Mouse (Mus musculus) left cerebral cortex, adult 9 months (tissue): ENCODE measurements at regions not wholly inside any gene's neighbourhood (a gene's known extent, or its start where the extent isn't known, plus 50 kb on each side); places are given as distances from the start of the nearest gene placed in this dataset.
"Not testable (repeated sequence)": the region's sequence is repeated elsewhere in the genome, so short reads cannot be mapped to it uniquely, and the experiment has no call there.

ENCODE experiments used
- DNase-seq, 2 experiments: peaks; one replicate each; pipeline ENCODE4 v3.0.0; 2022; ENCODE audit warnings: low spot score in 2 of 2

- no peak for DNase-seq
Observed at GRCm38 (mm10) chr1:113932492-113932891, 1752.1 kb upstream of the Cntnap5a start.

DNA sequence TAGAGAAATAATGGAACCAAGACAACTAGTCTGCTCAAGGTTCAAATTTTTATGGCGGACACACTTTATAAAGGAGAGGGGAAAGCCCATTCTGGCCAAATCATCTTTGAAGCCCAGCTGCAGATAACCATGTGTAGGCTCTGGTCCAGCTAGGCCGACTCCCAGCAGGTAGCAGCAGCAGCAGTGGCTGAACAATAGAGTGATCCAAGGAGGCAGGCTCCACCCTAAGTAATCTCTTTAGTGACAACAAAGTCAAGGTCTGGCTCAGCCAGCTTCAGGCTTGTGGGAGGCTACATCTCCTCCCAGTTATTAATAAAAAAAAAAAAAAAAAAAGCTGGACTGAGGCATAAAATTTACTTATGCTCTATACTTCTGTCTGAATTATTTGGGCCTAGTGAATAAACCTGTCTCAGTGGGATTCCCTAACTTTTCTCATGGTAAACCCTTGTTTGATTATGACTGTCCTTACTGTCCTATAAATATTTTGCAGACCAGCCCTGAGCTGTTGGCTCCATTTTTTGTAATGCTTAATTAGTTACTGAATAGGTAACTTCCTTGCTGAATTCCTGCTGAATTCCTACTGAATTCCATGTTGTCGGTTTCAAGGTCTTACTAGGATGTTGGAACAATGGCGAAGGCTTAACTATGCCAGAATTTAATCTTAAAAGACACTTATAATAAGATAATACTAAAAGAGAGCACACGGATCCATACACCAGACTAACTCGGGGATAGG, 1726.4 kb upstream of the Cntnap5a start:
- DNase-seq: no peak

DNA sequence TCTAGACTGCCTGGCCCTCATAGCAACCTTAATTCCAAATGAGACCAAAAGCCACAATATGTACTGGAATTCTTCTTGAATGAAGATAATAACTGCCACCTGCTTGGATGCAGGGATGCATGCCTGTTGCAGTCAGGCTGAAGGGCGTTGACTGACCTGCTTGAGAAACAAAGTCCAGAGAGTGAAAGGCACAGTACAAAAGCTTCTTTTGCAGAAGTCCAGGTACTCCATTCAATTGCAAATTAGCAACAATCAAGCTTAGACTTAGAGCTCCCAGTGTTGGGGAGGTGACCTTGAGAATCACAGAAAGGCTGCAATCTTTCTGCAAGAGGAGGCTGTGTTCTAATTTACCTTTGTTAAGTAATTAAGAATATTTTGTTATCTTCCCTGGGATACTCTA, 1725.3 kb upstream of the Cntnap5a start:
- not testable (repeated sequence) for DNase-seq

GRCm38 (mm10) chr1:113963931-113964330, 1720.6 kb upstream of the Cntnap5a start:
- DNase-seq: not testable (repeated sequence)

DNA sequence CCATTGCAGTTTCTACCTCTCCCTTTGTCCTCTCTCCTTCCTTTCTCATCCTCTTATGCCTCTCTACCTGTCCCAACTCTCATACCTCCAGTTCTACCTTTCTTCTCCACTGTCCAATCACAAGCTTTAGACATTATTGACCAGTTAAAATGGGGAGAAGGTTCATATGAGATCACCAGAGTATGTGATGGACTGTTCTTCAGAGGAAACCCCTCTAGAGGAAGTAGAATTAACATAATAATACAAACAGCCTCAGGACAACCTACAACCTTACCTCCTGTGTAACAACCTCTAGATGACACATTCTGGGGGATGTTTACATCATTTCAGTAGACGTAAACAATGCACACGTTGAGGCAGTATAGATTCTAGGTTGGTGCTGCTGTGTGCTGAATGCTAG, 1720.1 kb upstream of the Cntnap5a start:
- no peak for DNase-seq

DNA sequence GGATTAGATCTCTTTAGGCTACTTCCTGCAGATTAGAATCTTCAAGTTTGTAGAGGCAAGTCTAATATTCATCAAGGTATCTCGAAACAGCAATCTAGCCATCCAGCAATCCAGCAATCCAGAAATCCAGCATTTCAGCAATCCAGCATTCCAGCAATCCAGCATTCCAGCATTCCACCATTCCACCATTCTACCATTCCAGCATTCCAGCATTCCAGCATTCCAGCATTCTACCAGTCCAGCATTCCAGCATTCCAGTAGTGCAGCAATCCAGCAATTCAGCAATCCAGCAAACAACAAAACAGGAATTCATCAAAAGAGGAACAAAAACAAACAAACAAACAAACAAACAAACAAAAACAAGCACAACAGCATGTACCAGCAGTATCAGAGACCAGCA, 1713.9 kb upstream of the Cntnap5a start:
- no peak for DNase-seq

DNA sequence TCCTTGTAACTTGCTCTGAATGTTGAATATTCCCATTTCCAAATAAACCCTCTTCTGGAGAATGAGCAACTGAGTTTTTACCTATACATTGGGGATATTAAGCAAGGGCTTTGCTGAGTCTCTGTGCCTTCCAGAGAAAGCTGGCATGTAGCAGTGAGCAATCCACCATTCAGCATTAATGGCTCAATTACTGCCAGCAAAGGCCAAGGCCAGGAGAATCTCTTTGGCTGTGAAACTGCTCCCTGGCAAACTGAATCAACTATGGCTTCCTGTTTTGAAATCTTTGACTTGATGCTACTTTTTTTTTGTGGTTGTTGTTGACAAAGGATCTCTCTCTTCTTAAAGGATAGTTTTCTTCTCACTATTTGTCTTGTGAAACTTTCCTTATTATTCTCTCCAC, 1704.4 kb upstream of the Cntnap5a start:
- no peak for DNase-seq

GRCm38 (mm10) chr1:113989676-113990296, 1694.8 kb upstream of the Cntnap5a start:
- DNase-seq: no peak

DNA sequence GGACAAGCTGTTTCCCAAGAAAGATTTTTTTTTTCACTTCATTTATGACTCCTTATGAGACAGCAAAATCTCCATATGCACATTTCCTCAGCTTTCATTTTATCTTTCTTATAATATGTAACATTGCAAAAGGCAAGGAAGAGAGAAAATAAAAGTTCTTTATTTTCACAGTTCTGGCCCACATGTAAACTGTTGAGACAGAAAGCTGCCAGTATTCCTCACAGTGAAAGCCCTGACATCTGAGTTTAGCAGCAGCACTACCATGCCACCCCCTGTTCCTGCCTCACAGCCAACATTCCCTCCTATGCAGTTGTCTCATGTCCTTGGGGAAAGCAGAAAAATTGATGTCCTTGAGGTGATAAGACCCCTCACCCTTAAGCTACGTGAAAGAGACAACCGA, 1692.1 kb upstream of the Cntnap5a start:
- peak; percentile 2 to 3 for DNase-seq

GRCm38 (mm10) chr1:114037877-114038276, 1646.7 kb upstream of the Cntnap5a start:
- no peak for DNase-seq

DNA sequence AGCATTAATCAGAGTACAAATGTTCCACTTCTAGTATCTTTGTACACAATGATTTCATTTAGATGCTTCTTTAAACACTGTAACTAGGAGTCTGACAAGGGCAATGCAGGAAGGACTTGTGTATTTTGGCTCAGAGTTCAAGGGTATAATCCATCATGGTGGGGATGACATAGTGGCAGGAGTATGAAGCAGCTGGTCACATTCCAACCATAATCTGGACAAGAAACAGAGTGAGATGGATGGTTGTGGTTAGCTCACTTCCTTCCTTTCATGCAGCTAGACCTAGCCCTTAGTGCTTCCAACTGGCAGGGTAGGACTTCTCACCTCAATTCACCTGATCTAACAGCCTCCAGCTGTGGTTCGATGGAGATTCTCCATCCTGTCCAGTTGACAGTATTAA, 1645.2 kb upstream of the Cntnap5a start:
- no peak for DNase-seq

DNA sequence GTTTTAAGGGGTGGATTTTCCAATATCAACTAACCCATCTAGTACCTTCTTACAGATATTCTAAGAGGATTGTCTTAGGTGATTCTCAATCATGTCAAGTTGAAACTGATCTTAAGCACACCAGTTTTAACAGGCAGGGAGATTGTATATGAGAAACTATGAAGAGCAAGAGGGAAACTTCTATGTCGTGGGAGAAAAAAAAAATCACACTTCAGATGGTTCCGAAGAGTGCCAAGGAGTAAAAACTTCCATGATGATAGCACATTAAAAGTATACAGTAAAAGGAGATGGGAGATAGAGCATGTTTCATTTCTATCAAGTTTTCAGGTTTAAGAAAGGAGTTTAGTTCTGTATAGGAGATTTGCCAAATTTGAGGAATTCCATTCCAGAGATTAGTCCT, 1621.5 kb upstream of the Cntnap5a start:
- DNase-seq: no peak

DNA sequence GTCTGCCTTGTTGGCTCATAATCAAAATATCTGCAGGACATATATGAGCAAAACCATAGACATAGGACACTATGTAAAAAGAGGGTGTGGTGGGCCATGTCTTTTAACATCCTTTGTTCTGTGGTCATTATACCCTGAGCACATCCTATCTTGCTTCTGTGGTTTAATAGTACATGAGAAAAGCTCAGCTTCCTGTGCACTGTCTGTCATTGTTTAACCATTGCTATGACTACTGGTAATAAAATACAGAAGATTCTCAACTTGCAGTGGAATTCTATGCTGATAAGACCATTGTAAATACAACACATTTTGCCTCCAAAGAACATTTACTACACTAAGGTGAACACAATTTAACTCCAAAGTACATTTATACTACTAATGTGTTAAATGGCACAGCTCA, 1610.0 kb upstream of the Cntnap5a start:
- DNase-seq: no peak
